Mouse (Mus musculus) C2C12 (cell line): ENCODE measurements at regions not wholly inside any gene's neighbourhood (a gene's known extent, or its start where the extent isn't known, plus 50 kb on each side); places are given as distances from the start of the nearest gene placed in this dataset.
A peak's percentile ranks its signal among the peaks of the same experiment; 100 is the strongest.

Experiments
- H3K27me3 ChIP-seq: one replicate; pipeline ENCODE4 v1.6.1; 2011; ENCODE audit not compliant: control insufficient read depth, insufficient read depth, insufficient read length
- H3K36me3 ChIP-seq: one replicate; pipeline ENCODE4 v1.6.1; 2011; ENCODE audit not compliant: control insufficient read depth, insufficient read depth
- H3K4me3 ChIP-seq: one replicate; pipeline ENCODE4 v1.5.1; 2011; ENCODE audit warnings: mild to moderate bottlenecking, control low read depth; ENCODE audit not compliant: poor library complexity, insufficient read depth, severe bottlenecking
- H3K79me2 ChIP-seq: one replicate; pipeline ENCODE4 v1.6.1; 2011; ENCODE audit not compliant: control insufficient read depth, insufficient read depth
- H3K79me3 ChIP-seq: one replicate; pipeline ENCODE4 v1.6.1; 2011; ENCODE audit warnings: low read depth, control low read depth
- H3ac ChIP-seq: one replicate; pipeline ENCODE3; 2011; ENCODE audit warnings: low read depth; ENCODE audit not compliant: control insufficient read depth, insufficient read length
- CEBPB ChIP-seq: IDR thresholded peaks from one replicate; pipeline ENCODE4 v1.6.1; 2011; ENCODE audit warnings: low read depth, mild to moderate bottlenecking, control low read depth, moderate library complexity
- CTCF ChIP-seq: IDR thresholded peaks from one replicate; pipeline ENCODE4 v1.5.1; 2011; ENCODE audit not compliant: control insufficient read depth, insufficient read depth, insufficient read length
- FOSL1 ChIP-seq: IDR thresholded peaks from one replicate; pipeline ENCODE4 v1.8.0; 2011; ENCODE audit warnings: mild to moderate bottlenecking, low read length; ENCODE audit not compliant: poor library complexity, insufficient read depth, severe bottlenecking
- MAX ChIP-seq: IDR thresholded peaks from one replicate; pipeline ENCODE4 v1.6.1; 2011; ENCODE audit warnings: mild to moderate bottlenecking, control low read depth
- MYOD1 ChIP-seq: IDR thresholded peaks from one replicate; pipeline ENCODE4 v1.6.1; 2011; ENCODE audit warnings: low read depth; ENCODE audit not compliant: control insufficient read depth, insufficient read length
- MYOG ChIP-seq: IDR thresholded peaks from one replicate; pipeline ENCODE4 v1.6.1; 2011; ENCODE audit not compliant: control insufficient read depth, insufficient read length; ENCODE audit errors: extremely low read depth
- USF1 ChIP-seq: IDR thresholded peaks from one replicate; pipeline ENCODE4 v1.6.1; 2011; ENCODE audit warnings: low read depth, mild to moderate bottlenecking, control low read depth, moderate library complexity

- no peaks in the 10 kb centered on the region for H3K36me3 ChIP-seq
- no peaks in the 10 kb centered on the region for H3K79me3 ChIP-seq
- no peak overlapping the region for H3ac ChIP-seq
- H3K27me3 ChIP-seq = no peaks in the 10 kb centered on the region
- H3K4me3 ChIP-seq = no peak overlapping the region
- H3K79me2 ChIP-seq = no peaks in the 10 kb centered on the region
- TF ChIP-seq USF1 (no peak), MAX (no peak), CTCF (no peak), MYOD1 (no peak), MYOG (no peak), FOSL1 (no peak), CEBPB (no peak)
Observed at GRCm38 (mm10) chr1:55874868-55875144, 469.1 kb downstream of the Plcl1 start.

DNA sequence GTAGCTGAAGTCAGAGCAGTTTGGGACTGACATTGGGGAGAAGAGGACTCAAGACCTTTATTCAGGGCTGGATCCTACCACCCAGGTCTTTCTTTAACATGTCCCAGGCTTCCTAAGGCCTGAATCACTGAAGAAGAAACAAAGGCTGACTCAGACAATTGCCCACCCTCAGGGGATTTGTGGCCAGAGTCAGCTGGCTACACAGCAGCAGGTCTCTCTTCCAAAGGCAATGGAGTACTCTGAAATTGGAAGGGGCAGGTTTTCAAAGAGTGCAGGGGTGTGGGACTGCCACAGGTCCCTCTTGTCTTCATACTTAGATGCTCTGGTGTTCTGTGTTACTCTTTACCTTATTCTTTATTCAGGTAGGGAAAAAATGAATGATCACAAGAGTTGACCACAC, 478.9 kb downstream of the Plcl1 start:
- Histone ChIP-seq H3K4me3 (no peak overlapping the region), H3K79me3 (no peaks in the 10 kb centered on the region), H3ac (no peak overlapping the region), H3K27me3 (peaks cover 9% of the 10 kb centered on the region), H3K79me2 (no peaks in the 10 kb centered on the region), H3K36me3 (no peaks in the 10 kb centered on the region)
- TF ChIP-seq CEBPB = no peak
- no peak for TF ChIP-seq MYOD1
- TF ChIP-seq USF1 = no peak
- TF ChIP-seq MYOG = no peak
- no peak for TF ChIP-seq CTCF
- no peak for TF ChIP-seq FOSL1
- no peak for TF ChIP-seq MAX

DNA sequence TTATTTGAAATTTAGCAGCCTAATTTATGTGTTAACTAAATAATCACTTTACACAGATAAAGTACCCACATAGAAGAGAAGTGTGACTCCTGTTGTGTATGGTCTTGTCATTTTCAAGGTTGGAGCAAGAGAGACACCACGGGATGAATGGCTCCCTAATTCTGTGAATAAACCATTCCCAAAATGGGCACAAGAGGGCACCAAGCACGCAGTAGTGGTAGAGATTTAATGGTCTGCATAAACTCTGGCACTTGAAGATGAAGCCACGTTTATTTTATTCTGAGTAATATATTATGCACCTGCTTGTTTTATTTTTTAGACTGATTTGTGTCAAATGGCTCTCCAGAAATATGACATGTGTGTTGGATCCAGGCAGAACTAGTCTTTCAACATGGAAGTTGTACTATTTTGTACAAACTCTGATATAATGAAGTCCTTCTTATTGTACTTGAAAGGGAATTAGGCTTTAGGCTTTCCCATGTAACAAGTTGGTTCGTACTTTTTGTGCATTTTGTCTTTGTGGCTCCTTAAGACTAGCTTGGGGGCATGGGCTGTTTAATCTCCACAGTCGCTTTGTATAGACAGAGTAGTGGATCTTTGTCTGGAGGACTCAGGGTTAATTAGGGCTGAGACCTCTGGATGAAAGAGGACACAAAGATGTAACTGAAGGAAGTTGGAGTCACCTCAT, 480.8 kb downstream of the Plcl1 start:
- H3K4me3 ChIP-seq = no peak overlapping the region
- no peak overlapping the region for H3ac ChIP-seq
- no peak for TF ChIP-seq FOSL1
- peak; percentile 32 for TF ChIP-seq CTCF
- H3K36me3 ChIP-seq = no peaks in the 10 kb centered on the region
- peaks cover 9% of the 10 kb centered on the region for H3K27me3 ChIP-seq
- H3K79me2 ChIP-seq = no peaks in the 10 kb centered on the region
- no peaks in the 10 kb centered on the region for H3K79me3 ChIP-seq

DNA sequence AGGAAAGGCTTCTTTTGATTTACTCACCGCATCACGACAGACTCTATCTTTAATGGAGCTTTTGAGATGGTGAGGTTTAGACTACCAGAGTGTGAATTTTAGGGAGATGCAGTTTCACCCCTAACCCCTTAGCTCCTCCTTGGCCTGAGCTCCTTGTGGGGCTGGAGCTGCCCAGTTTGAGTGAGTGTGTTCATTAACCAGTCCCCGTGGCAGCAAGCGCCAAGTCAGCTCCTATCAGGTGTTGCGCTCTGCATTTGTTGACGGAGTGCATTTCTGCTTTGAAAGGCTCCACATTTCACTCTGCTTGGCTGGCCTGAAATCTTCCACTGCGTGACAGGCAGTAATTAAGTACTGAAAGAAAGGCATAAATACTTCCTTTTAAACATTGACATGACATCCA, 481.7 kb downstream of the Plcl1 start:
- TF ChIP-seq FOSL1 (no peak), USF1 (no peak), MYOG (no peak), MYOD1 (no peak), CEBPB (no peak), MAX (no peak), CTCF (no peak)
- no peaks in the 10 kb centered on the region for H3K36me3 ChIP-seq
- peaks cover 9% of the 10 kb centered on the region for H3K27me3 ChIP-seq
- no peaks in the 10 kb centered on the region for H3K79me3 ChIP-seq
- H3ac ChIP-seq = no peak overlapping the region
- no peak overlapping the region for H3K4me3 ChIP-seq
- H3K79me2 ChIP-seq = no peaks in the 10 kb centered on the region

DNA sequence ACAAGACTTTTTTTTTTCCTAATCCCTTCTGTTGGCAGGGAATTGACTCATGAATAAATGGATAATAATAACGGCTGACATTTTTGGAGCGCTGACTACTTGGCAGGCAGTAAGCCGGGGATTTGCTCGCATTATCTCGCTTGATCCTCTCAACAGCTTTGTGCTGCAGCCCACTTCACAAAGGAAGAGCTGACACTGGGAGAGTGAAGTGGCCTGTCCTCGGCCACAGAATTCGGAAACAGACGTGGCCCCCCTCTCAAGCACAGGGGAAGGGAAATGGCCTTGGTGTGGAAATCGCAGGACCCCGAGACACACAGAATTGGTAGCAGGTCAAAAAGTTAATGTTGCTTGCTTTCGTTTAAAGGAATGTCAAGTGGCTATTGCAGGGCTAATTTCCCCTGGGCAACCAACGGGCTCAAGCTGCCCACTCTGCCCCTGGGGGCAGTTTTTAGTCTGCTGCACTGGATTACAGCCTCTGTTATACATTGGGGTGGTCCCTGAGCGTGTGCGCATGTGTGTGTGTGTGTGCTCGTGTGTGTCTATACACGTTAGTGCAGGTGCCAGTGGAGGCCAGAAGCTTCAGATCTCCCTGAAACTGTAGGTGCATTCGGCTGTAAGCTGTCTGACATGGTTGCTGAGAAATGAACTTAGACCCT, 483.1 kb downstream of the Plcl1 start:
- Histone ChIP-seq H3K27me3 (peaks cover 13% of the 10 kb centered on the region), H3ac (no peak overlapping the region), H3K79me2 (no peaks in the 10 kb centered on the region), H3K79me3 (no peaks in the 10 kb centered on the region), H3K36me3 (no peaks in the 10 kb centered on the region), H3K4me3 (no peak overlapping the region)
- TF ChIP-seq MAX = no peak
- TF ChIP-seq CTCF = no peak
- TF ChIP-seq MYOG = no peak
- no peak for TF ChIP-seq CEBPB
- TF ChIP-seq USF1 = no peak
- TF ChIP-seq FOSL1 = no peak
- TF ChIP-seq MYOD1 = no peak

- Histone ChIP-seq H3K27me3 (peaks cover 13% of the 10 kb centered on the region), H3K79me2 (no peaks in the 10 kb centered on the region), H3K36me3 (no peaks in the 10 kb centered on the region), H3K79me3 (no peaks in the 10 kb centered on the region), H3K4me3 (no peak overlapping the region), H3ac (no peak overlapping the region)
- TF ChIP-seq CEBPB (no peak), FOSL1 (no peak), MAX (no peak), USF1 (no peak), MYOD1 (no peak), CTCF (no peak), MYOG (no peak)
Observed at GRCm38 (mm10) chr1:55890511-55891151, 484.9 kb downstream of the Plcl1 start.

DNA sequence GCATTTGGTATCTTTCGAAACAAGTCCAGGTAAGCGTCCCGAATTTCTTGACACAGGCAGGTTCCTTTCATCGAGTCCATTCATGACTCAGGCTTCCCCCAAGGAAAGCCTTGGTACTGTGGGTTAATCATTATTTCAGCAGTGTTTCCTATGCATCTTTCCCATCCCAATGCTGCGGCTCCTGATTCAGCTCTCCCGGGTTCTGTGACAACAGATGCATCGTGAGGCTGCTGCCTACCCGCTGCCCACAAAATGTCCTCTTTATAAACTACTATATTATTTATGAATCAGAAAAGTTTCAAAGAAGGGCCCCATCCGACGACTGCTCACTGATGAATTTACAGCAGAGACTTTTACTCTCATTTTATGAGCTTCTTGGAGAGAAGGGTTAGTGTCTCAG, 486.2 kb downstream of the Plcl1 start:
- H3K79me3 ChIP-seq = no peaks in the 10 kb centered on the region
- H3K36me3 ChIP-seq = no peaks in the 10 kb centered on the region
- no peak overlapping the region for H3ac ChIP-seq
- no peak for TF ChIP-seq USF1
- no peak for TF ChIP-seq FOSL1
- no peak for TF ChIP-seq MYOD1
- TF ChIP-seq MYOG = no peak
- TF ChIP-seq CEBPB = no peak
- TF ChIP-seq MAX = no peak
- no peak for TF ChIP-seq CTCF
- H3K79me2 ChIP-seq = no peaks in the 10 kb centered on the region
- no peak overlapping the region for H3K4me3 ChIP-seq
- H3K27me3 ChIP-seq = peaks cover 13% of the 10 kb centered on the region
